Mouse (Mus musculus) monocyte, adult 2 months (primary cell): ENCODE data around the gene Zfp385a.
A peak's percentile ranks its signal among the peaks of the same experiment; 100 is the strongest.
"Not testable (repeated sequence)": the region's sequence is repeated elsewhere in the genome, so short reads cannot be mapped to it uniquely, and the experiment has no call there.

Source experiments
- DNase-seq, 2 experiments: peaks; one replicate each; pipeline ENCODE4 v3.0.0; 2022; ENCODE audit warnings: low spot score in 2 of 2, low read depth in 1 of 2

The Zfp385a gene

DNA sequence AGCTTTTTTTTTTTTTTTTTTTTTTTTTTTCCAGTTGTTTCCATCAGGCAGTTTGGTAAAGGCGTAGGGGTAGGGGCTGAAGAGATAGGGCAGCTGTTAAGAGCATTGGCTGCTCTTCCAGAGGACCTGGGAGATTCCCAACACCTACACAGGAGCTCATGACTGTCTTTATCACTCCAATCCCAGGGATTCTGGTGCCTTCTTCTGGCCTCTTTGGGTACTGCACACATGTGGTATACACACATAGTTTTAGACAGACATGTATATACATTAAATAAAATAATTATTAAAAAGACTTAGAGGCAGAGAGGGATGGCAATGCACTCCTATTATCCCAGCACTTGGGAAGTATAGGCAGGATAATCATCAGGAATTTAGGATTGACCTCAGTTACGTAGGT is 46.5 kb downstream of the Zfp385a start:
- no peak for DNase-seq

DNA sequence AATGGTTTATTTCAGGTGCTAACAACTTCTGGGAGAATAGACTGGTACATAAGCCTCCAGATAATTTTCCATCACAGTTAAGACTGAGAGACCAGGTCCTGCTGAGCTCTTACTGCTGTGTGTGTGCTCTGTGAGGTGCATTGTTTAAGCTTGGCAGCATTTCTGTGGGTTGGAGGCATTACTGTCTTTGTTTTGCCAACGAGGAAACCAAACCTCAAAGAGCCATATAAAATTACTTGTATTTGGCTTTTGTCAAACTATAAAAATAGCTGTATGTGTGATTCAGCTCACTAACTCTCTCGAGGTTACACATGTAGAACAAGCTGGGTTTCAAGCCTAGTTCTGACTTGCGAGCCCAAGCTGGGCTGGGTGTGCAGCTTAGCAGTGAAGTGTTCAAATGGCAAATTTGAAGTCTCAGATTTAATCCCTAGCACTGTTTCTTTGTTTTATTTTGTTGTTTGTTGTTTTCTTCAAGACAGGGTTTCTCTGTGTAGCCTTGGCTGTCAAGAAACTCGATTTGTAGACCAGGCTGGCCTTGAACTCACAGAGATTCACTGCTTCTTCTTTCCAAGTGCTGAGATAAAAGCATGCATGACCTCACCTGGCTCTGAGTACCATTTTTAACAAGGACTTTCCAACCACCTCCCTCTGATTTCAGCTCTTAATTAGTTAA is 47.1 kb downstream of the Zfp385a start:
- DNase-seq = no peak

DNA sequence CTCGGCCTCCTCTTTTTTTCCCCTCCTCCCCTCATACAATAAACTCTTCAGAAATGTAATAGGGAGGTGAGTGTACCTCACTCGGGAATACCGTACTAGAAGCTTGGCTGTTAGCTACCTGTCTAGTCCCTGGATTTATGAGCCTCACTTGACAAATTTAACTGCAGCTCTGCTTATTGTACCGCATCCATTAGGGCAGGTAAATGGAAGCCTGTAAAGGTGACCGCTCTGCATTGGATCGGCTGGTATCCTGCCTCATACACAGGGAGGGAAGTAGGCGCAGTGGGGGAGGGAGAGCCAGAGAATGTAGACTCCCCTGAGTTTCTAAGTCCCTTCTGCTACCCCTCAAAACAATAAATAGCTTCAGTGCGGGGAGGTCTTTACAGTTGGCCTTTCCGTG is 49.0 kb downstream of the Zfp385a start:
- DNase-seq = no peak

DNA sequence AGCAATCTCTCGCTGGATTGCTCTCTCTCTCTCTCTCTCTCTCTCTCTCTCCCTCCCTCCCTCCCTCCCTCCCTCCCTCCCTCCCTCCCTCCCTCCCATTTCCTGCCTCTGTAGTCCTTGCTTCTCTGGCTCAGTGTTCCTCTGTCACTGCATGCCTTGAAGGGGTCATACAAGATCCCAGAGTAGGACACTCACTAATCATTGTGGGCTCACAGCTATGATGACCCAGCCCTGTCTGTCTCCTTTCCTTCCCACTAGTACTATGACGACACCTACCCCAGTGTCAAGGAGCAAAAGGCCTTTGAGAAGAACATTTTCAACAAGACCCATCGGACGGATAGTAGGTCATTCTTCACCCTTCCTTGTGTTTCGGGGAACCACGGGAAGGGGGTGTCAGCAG is 49.5 kb downstream of the Zfp385a start:
- no peak for DNase-seq

DNA sequence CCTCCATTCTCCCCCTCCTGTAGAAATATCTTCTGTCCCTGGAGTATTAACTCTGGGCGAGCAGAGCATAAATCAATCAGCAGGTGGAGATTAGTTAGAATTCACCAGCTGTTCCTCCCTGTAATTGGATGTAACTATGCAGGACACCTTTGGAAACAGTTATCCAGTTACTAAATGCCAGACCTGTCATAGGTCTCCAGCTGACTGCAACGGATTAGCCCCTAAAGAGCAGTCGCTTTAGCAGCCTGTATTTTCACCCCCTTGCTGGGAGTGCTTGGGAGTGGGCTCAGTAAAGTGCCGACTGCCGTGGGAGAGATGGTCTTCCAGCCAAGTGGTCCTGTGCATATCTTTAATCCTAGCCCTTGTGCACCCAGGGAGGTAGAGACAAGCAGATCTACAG is 50.3 kb downstream of the Zfp385a start:
- DNase-seq = no peak

DNA sequence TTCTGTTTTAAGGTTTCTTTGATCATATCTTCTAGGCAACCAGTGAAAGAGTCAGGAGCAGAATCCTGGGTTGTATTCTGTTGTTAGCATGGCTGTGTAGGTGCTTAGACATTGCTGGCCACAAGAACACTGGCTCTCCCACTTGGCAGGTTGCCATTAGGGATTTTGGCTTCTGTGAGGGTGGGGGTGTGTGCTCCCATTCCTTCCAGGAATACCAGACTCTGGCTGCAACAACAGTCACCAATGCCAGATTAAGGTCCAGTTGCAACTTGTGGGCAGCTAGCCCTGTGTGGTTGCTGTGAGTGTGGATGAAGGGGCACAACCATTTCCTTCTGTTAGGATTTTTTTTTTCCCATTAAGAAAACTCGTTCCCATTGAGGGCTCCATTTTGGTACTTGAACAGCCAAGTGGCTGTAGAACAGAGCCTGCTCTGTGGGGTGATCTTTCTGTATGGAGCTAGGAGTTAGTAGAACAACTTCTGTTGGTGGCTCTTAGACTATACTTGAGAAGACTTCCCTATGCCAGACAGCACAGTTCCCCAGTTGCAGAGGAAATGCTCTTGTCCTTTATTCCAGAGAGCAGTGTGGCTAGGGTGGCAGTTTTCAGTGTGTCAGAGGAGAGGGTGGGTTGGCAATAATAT is 54.0 kb downstream of the Zfp385a start:
- DNase-seq = no peak

DNA sequence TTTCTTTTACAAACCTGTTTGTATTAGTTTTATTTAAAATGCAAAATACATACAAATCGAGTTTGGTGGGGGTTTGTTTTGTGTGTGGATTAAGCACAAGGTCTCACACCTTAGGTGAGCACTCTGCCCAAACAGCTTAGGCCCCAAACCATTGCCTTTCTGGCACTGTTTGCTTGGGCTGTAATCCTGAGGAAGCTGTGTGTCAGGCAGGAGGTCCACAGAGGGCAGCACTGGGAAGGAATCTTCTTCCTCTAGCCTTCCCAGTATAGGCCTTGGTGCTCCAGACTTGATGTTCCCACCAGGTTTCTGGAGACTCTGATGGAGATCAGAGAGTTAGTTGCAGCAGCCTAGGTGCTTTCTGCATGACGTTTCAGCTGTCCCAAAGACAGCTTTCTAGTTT is 55.2 kb downstream of the Zfp385a start:
- no peak for DNase-seq

DNA sequence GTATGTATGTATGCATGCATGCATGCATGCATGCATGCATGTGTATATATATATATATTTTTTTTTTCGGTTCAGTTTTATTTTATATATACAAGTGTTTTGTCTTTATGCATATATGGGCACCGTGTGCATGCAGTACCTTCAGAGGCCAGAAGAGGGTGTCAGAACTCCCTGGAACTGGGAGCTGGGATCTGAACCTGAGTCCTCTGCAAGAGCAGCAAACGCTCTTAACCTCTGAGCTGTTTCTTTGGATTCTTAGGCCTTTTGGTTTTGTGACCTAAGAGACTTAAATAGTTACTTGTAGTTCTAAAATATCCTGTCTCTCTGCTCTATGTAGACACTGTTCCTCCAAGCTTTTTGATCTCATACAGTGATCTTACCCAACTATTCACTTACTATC is 55.8 kb downstream of the Zfp385a start:
- DNase-seq = peak in 1 of 2 experiments; percentile 50

DNA sequence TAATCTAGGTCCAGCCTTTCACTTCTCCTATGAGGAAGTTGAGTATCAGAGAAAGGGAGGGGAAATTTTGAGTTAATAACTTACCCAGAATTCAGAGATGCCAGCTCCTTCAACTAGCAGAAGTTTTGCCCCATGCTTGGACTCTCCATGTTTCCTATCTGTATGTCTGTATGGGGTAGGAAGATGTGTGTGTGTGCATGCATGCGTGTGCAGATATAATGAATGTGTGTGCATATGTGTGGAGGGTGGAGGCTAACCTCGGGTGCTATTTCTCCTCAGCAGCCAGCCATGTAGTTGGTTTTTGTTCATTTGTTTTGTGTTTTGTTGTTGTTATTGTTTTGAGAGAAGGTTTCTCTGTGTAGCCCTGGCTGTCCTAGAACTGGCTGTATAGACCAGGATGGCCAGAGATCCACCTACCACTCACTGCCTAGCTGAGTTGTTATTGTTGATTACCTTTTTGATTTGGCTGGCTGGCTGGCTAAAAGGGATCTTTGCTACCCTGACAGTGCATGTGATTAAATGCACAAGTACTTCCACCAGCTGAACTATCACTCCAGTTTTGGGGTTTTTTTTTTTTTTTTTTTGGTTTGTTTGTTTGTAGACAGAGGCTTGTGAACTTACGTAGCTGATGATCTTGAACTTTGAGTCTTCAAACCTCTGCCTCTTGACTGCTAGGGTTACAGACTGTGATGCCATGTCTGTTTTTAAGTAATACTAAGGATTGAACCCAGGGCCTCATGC is 58.3 kb downstream of the Zfp385a start:
- no peak for DNase-seq

DNA sequence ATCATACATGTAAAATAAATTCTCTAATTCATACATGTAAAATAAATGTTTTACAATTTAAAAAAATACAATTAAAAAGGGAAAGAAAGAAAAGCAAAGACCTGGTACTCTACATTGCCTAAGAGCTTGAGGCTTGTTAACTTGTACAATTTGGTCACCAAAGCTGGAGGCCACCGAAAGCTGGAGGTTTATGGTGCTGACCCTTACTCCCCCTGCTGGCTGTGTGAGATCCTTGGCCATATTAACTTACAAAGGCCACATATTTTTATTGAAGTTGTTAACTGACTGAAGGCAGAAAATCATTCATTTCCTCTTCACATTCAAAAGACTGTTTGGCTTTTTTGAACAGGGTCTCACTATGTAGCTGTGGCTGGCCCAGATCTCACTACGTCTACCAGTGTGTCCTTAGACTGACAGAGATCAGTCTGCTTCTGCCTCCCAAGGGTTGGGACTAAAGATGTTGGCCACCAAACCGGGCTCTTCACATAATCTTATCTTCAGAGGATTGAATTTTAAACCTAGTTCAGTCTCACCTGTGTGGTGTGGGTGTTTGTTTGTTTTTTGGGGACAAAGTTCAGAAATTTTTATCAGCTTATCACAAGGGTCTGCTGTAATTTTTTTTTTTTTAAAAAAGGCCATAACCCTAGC is 59.0 kb downstream of the Zfp385a start:
- no peak for DNase-seq

DNA sequence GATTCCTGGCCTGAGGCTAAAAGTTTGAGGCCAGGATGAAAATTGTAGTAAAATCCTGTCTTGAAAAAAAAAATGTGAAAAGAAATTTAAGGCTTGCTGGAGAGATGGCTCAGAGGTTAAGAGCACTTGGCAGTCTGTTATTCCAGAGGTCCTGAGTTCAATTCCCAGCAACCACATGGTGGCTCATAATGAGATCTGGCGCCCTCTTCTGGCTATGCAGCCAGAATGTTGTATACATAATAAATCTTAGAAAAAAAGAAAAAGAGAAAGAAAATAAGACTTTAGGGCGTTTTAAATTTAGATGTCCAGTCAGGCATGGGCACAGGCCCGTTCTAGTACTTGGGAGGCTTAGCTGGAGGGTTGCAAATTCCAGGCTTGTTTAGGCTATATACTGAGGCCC is 60.1 kb downstream of the Zfp385a start:
- no peak for DNase-seq

DNA sequence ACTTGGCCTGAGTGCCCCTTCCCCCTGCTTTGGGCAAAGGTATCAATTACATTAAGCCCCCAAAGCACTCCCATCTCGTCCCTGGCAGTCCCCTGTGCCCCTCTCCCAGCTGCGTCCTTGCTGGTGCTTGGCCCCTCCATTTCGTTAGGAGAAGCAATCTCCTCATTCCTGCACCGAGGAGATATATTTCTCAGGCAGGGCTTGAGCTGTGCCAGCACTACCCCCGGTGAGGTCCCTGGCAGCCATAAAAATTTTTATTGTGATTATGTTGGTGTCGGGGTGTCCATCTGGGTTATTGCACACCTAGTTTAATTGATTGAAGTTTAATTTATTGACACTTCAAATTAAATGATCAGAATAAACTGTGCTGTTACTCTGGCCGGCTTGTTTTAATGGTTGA is 61.9 kb downstream of the Zfp385a start:
- no peak for DNase-seq

DNA sequence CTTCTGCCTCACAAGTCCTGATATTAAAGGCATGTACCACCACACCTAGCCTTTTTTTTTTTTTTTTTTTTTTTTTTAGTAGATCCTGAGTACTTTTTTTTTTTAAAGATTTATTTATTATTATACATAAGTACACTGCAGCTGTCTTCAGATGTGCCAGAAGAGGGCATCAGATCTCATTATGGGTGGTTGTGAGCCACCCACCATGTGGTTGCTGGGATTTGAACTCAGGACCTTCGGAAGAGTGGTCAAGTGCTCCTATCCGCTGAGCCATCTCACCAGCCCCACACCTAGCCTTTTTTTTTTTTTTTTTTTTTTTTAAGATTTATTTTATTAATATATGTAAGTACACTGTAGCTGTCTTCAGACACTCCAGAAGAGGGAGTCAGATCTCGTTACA is 64.0 kb downstream of the Zfp385a start:
- not testable (repeated sequence) for DNase-seq

DNA sequence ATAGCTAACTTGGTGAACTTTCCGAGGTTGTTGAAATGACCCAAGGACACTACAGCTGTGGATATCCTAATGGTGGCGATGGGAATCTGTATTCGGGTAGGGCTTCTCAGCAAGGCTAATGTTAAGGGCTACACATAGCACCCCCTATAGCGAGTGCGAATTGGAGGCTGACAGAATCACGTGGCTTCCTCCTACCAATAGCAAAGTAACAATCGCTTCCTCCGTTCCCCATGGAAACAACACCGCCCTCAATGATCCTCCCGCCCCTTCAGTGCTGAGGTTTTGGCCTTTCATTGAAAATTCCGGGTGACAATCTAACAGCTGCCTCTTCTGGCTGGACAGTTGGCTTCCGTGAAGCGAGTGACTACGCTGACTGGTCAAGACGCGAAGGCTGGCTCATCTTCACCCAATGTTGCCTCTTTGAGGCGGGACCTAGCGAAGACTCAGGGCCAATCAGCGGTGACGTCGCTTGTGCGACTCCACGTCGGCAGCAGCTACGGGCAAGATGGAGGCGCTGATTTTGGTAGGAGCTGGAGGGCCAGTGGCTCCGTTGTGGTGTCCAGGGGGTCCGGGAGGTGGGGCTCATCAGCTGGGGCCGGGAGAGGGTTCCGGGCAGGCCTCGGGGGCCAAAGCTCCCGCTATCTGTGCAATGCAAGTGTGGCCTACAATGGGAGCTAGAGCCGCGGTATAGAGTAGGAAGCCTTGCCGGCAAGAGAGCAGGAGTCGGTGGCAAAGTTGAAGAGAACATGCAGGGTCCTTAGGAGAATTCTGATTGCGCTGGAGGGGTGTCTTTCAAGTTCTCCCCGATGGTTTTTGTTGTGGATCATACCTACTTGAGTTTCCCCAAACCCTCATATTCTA is 67.2 kb downstream of the Zfp385a start, which contains the start of gene Copz1:
Gene Copz1, plus strand, starts transcription at position 296 of the 861 bp plus-strand sequence.
- peak; percentile 90 to 96 for DNase-seq

DNA sequence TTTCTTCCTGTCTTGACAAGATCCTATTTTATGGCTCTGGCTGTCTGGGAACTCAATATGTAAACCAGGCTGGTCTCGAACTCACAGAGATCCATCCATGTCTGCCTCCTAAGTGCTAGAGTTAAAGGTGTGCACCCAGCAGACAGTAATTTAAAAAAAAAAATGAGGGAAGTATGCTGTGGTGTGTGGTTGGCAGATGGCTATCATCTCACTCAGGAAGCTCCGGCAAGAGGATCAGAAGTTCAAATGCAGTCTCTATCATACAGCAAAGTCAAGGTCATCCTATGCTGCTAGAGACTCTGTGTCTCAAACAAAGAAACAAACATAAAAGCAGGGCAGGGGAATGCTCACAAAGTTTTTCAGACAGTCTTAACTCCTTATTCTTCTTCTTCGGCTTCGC is 71.0 kb downstream of the Zfp385a start:
- DNase-seq = no peak

DNA sequence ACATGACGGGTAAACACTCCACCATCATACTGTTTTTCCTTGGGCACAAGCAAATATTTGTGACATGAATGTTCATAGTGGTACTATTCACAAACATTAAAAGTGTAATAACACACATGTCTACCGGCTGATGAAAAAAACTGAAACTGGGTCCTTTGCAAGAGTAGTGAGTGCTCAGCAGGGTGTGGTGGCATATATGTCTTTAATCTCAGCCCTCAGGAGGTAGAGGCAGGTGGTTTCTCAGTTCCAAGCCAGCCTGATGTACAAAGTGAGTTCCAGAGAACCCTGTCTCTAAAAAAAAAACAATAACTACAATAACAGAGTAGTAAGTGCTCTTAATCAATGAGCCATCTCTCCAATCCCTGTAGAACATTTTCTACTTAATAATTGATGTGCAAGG is 75.1 kb downstream of the Zfp385a start:
- no peak for DNase-seq
